Mouse (Mus musculus) megakaryocyte, embryonic 14.5 days (primary cell): Measurements from ENCODE around the gene Fcf1. TPM values are rescaled to one million over a fixed set of nuclear protein-coding genes. Genes with fewer than 3 reads are reported as not detected.

Experiments used
- H3K27me3 ChIP-seq: replicated peaks from 2 replicates; pipeline ENCODE3; 2012; ENCODE audit warnings: inconsistent platforms
- H3K36me3 ChIP-seq: replicated peaks from 2 replicates; pipeline ENCODE3; 2012; ENCODE audit warnings: low read length, inconsistent platforms, mixed read lengths
- H3K4me1 ChIP-seq: 2 replicates; pipeline ENCODE4 v1.6.1; 2012; ENCODE audit warnings: inconsistent platforms
- H3K4me3 ChIP-seq: replicated peaks from 2 replicates; pipeline ENCODE3; 2012; ENCODE audit warnings: moderate library complexity, mild to moderate bottlenecking, inconsistent platforms
- H3K9me3 ChIP-seq: 2 replicates; pipeline ENCODE4 v1.6.1; 2012; ENCODE audit warnings: inconsistent platforms
- FLI1 ChIP-seq: IDR thresholded peaks from 2 replicates; pipeline ENCODE4 v1.6.1; 2012; ENCODE audit warnings: low read length, inconsistent platforms, mixed read lengths
- GATA1 ChIP-seq: IDR thresholded peaks from 3 replicates; pipeline ENCODE4 v1.6.1; 2012; ENCODE audit warnings: mixed read lengths, low read length, inconsistent platforms, borderline replicate concordance
- polyA plus RNA-seq: library from polyadenylated mRNA; stranded (reverse); fragments of >175 nt; gene quantifications from 2 replicates; pipeline ENCODE4 v1.2.3, GENCODE M21; 2012; ENCODE audit warnings: low replicate concordance; ENCODE audit not compliant: insufficient read depth

The Fcf1 gene
- polyA plus RNA-seq, 1 experiment = 24.7 TPM

DNA sequence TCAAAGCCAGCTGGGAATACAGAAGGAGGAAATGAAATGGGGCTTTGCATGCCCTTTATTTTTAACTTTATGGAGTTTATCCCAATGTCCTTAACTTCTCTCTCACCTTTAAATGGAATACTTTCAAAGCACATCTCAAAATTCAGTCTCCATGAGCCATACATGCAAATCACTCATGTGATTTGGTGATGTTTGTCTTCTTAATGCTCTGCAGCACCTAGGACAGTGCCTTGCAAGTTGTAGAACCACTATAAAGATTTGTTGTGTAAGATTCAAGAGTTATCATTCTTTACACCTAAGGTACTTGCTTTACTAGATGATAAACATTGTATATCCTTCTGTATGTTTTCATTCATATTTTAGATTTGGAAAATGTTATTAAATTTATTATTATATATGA, 28.4 kb downstream of the Fcf1 start:
- Histone ChIP-seq H3K27me3 (no peaks in the 10 kb centered on the region), H3K4me3 (no peak overlapping the region), H3K9me3 (no peaks in the 10 kb centered on the region), H3K36me3 (peaks cover 12% of the 10 kb centered on the region), H3K4me1 (peaks cover 29% of the 10 kb centered on the region)
- TF ChIP-seq GATA1 (no peak), FLI1 (no peak)

DNA sequence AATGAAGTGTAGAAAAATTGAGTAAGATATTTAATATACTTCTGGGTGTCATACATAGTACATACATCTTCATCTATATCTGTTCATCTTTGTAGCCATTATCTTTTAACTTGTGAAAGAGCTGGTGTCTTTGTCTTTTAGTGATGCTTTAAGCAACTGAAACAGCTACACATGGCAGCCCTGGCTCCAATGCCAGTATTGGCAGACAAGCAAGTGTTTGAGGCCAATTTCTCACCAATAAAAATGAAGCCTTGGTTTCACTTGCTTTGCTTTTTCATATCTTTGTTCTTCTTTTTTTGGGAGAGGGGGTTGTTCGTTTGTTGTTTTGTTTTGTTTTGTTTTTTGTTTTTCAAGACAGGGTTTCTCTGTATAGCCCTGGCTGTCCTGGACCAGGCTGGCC, 35.5 kb downstream of the Fcf1 start:
- peaks cover 18% of the 10 kb centered on the region; the same call in 1 of the 2 replicates for H3K4me1 ChIP-seq
- no peak overlapping the region for H3K4me3 ChIP-seq
- H3K27me3 ChIP-seq = no peaks in the 10 kb centered on the region
- TF ChIP-seq FLI1 = no peak
- TF ChIP-seq GATA1 = no peak
- peaks cover 18% of the 10 kb centered on the region for H3K36me3 ChIP-seq
- H3K9me3 ChIP-seq = no peaks in the 10 kb centered on the region

DNA sequence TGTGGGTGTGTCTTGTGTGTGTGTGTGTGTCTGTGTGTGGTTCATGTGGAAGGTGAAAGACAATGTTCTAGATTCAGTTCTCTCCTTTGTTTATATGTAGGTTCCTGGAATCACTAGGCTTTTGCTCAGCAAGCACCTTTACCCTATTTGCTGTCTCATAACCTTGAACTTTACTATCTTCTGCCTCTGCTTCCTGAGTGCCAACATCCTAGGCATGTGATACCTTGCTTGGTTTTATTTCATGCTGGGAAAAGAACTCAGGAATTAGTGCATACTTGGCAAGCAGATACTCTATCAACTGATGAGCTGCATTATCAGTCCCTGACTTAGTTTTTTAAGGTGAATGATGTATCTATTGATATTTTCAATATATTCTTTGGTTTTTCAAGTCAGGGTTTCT, 36.3 kb downstream of the Fcf1 start:
- no peaks in the 10 kb centered on the region for H3K9me3 ChIP-seq
- H3K4me3 ChIP-seq = no peak overlapping the region
- TF ChIP-seq FLI1 = no peak
- no peak for TF ChIP-seq GATA1
- no peaks in the 10 kb centered on the region for H3K27me3 ChIP-seq
- H3K36me3 ChIP-seq = peaks cover 21% of the 10 kb centered on the region
- peaks cover 18% of the 10 kb centered on the region; the same call in 1 of the 2 replicates for H3K4me1 ChIP-seq

DNA sequence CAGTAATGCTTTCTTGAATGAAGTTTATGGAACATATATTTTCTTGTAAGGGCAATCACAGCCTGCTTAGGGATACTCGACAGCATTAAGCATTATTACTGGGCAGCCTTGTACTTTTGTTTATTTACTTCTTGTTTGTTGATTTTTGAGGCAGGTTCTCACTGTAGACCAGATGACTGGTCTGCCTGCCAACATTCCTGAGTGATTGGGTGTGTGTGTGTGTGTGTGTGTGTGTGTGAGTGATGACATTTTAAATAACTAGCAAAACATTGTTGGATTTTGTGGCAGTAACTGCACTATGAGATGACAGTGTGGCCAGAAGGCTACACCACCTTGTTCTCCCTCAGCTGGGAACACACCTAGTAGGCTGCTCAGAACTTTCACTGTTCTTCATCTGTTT, 39.1 kb downstream of the Fcf1 start:
- Histone ChIP-seq H3K9me3 (no peaks in the 10 kb centered on the region), H3K27me3 (no peaks in the 10 kb centered on the region), H3K4me1 (peaks cover 12% of the 10 kb centered on the region; the same call in 1 of the 2 replicates), H3K36me3 (peaks cover 35% of the 10 kb centered on the region), H3K4me3 (no peak overlapping the region)
- TF ChIP-seq FLI1 (no peak), GATA1 (no peak)

DNA sequence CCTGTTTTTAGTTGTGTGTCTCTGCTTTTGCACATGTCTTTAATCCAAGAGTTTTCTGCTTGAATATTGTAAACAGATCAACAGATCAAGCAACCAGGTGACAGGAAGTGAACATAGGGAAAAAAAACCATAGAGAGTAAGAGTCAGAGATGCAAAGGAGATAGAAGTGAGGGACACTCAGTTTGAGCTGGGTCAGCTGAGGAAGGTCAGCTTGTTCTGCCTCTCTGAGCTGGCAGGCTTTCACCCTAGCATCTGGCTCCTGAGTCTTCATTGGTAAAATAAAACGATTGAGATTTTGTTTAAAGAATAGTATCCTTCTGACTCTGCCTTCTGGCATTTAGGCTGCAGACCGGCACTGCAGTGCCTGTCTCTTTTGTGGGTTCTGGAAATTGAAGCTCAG, 39.8 kb downstream of the Fcf1 start:
- Histone ChIP-seq H3K4me3 (no peak overlapping the region), H3K9me3 (no peaks in the 10 kb centered on the region), H3K4me1 (peaks cover 12% of the 10 kb centered on the region; the same call in 1 of the 2 replicates), H3K36me3 (peaks cover 35% of the 10 kb centered on the region), H3K27me3 (no peaks in the 10 kb centered on the region)
- TF ChIP-seq FLI1 (no peak), GATA1 (no peak)

DNA sequence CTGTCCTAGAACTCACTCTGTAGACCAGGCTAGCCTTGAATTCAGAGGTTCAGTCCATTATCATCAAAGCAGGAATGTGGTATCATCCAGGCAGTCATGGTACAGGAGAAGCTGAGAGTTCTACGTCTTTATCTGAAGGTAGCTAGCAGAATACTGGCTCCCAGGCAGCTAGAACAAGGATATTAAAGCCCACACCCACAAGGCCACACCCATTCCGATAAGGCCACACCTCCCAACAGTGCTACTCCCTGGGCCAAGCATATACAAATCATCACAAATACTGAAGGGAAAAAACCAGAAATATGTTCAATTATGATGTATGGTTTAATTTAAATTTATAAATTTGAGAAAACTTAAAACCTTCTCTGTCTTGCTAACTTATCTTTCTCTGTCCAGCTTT, 41.5 kb downstream of the Fcf1 start:
- H3K4me3 ChIP-seq = no peak overlapping the region
- no peak for TF ChIP-seq FLI1
- no peak for TF ChIP-seq GATA1
- H3K27me3 ChIP-seq = no peaks in the 10 kb centered on the region
- peaks cover 48% of the 10 kb centered on the region for H3K36me3 ChIP-seq
- H3K4me1 ChIP-seq = peaks cover 6% of the 10 kb centered on the region; the same call in 1 of the 2 replicates
- H3K9me3 ChIP-seq = no peaks in the 10 kb centered on the region

DNA sequence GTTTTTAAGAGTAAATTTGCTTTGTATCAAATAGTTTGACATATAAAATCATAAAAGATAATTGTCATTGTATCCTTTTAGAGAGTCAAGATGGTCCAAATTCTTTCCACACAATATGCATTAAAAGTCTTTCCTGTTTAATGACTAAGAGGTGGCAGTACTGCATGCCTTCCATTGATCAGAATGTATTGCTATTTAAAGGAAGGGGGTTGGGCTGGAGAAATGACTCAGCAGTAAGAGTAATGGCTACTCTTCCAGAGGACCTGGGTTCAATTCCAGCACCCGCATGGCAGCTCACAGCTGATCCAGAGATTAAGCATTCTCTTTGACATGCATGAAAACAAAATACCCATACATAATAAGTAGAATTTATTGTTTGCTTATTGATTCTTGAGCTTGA, 51.4 kb downstream of the Fcf1 start:
- Histone ChIP-seq H3K4me1 (peaks cover 24% of the 10 kb centered on the region), H3K27me3 (no peaks in the 10 kb centered on the region), H3K9me3 (no peaks in the 10 kb centered on the region), H3K36me3 (peaks cover 33% of the 10 kb centered on the region), H3K4me3 (no peak overlapping the region)
- TF ChIP-seq FLI1 (no peak), GATA1 (no peak)

DNA sequence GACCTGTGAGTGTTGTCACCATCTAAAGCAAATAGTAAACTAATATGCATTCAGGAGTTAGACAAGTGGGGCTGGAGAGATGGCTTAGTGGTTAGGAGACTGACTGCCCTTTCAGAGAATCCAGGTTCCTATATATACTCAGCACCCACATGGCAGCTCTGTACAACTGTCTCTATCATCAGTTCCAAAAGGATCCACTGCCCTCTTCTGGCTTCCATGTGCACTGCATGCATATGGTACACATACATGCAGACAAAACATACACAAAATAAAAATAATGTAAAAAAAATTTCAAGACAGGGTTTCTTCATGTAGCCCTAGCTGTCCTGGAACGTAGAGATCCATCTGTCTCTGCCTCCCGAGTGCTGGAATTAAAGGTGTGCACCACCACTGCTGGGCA, 62.0 kb downstream of the Fcf1 start:
- Histone ChIP-seq H3K27me3 (no peaks in the 10 kb centered on the region), H3K4me3 (no peak overlapping the region), H3K9me3 (no peaks in the 10 kb centered on the region), H3K4me1 (no peaks in the 10 kb centered on the region), H3K36me3 (peaks cover 81% of the 10 kb centered on the region)
- TF ChIP-seq FLI1 (no peak), GATA1 (no peak)

Other genes with a start within 250 kb of the Fcf1 start
- gene Npc2, start 197.7 kb upstream of the Fcf1 start, polyA plus RNA-seq = 34.2 and 286 TPM in 2 replicates
- 35.5 and 39.1 TPM in 2 replicates for gene Isca2, start 197.6 kb upstream of the Fcf1 start, polyA plus RNA-seq
- gene Ltbp2, start 94.4 kb upstream of the Fcf1 start, polyA plus RNA-seq = 1.8 and 16.4 TPM in 2 replicates
- 0.71 and 1.1 TPM in 2 replicates for gene Arel1, start within 50 bp of the Fcf1 start, polyA plus RNA-seq
- gene Ylpm1, start 25.4 kb downstream of the Fcf1 start, polyA plus RNA-seq = 6.7 and 8.8 TPM in 2 replicates
- 2.2 TPM in 2 replicates for gene Prox2, start 139.9 kb downstream of the Fcf1 start, polyA plus RNA-seq
- 187 and 398 TPM in 2 replicates for gene Dlst, start 139.9 kb downstream of the Fcf1 start, polyA plus RNA-seq
- gene Rps6kl1, start 180.4 kb downstream of the Fcf1 start, polyA plus RNA-seq = 0.68 TPM in 1 of 2 replicates, not detected in the other
- 0.10 TPM in 1 of 2 replicates, not detected in the other for gene Pgf, start 206.9 kb downstream of the Fcf1 start, polyA plus RNA-seq
- 17.9 and 151 TPM in 2 replicates for gene Eif2b2, start 248.6 kb downstream of the Fcf1 start, polyA plus RNA-seq